Mouse (Mus musculus): Measurements from ENCODE around the gene Pitpna. TPM values are rescaled to one million over a fixed set of nuclear protein-coding genes. Genes with fewer than 3 reads are reported as not detected.

The Pitpna gene
- total RNA-seq, 1 experiment = 40.3 TPM

DNA sequence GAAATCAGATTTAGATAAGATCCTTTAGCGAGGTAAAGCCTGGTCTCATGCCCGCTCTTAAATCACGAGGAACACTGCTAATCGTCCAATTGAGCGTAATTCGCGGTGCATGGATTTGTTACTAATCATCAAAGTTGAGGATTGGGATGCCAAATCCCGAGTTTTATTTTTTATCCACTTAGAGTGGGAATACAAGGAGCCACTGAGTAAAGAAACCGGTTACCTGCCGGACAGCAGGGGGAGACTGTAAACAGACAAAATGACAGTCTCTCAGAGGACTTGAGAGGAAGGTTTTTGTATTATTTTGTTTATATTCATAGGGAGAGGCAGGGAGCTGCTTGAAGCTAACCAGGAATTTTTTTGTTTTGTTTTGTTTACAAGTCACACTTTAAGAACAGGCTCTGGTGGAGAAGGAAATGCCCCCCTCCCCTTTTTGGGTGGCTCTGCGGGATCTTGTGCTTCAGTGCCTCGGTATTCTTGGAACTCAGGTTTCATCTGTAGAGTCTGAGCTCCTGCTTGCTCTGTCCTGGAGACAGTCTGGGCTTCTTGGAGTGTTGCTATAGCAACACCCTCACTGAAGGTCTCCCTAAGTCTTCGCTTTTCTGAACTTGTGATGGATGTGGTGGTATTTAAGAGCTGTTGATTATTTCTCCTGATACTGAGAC, 43.8 kb downstream of the Pitpna start:
- Histone ChIP-seq H3K9me3 (ENCODE audit: control insufficient read depth, insufficient read depth, low read depth, low read length) (no peaks in the 10 kb centered on the region), H3K4me3 (ENCODE audit: insufficient read depth in 1 of 2, low read depth in 1 of 2, low read length in 2 of 2, poor library complexity in 1 of 2, severe bottlenecking in 1 of 2) (peak overlapping the region; percentile 75 to 89), H3K4me1 (ENCODE audit: control insufficient read depth in 2 of 2, insufficient read depth in 2 of 2, low read length in 2 of 2, poor library complexity in 1 of 2) (peaks cover 0 to 4% of the 10 kb centered on the region in 2 experiments; a peak in 2 of 4 replicates), H3K36me3 (ENCODE audit: control insufficient read depth, insufficient read depth, low read length, poor library complexity, severe bottlenecking) (peaks cover 11% of the 10 kb centered on the region), H3K9ac (ENCODE audit: insufficient read depth, low read depth, low read length, poor library complexity, severe bottlenecking) (peak overlapping the region; percentile 82), H3K27ac (ENCODE audit: insufficient read depth, low read depth, low read length, poor library complexity, severe bottlenecking) (no peak overlapping the region)
- TF ChIP-seq CHD2 (IDR thresholded peaks at IDR 0.05; ENCODE audit: low read depth, low read length) (no peak), HCFC1 (IDR thresholded peaks at IDR 0.05; ENCODE audit: borderline replicate concordance, insufficient read depth, low read length) (no peak)
- in situ Hi-C loops (cut with MboI; ENCODE audit: low sequenced_read_pairs in 2 of 2, unreplicated experiment in 2 of 2) = no loop called here
- no peak for DNase-seq (ENCODE audit: low read depth, low spot score)

GRCm38 (mm10) chr11:75632921-75633320, 45.0 kb downstream of the Pitpna start:
- Histone ChIP-seq H3K4me1 (ENCODE audit: control insufficient read depth in 2 of 2, insufficient read depth in 2 of 2, low read length in 2 of 2, poor library complexity in 1 of 2) (peaks cover 0 to 3% of the 10 kb centered on the region in 2 experiments; a peak in 2 of 4 replicates), H3K9ac (ENCODE audit: insufficient read depth, low read depth, low read length, poor library complexity, severe bottlenecking) (no peak overlapping the region), H3K27ac (ENCODE audit: insufficient read depth, low read depth, low read length, poor library complexity, severe bottlenecking) (no peak overlapping the region), H3K9me3 (ENCODE audit: control insufficient read depth, insufficient read depth, low read depth, low read length) (no peaks in the 10 kb centered on the region), H3K36me3 (ENCODE audit: control insufficient read depth, insufficient read depth, low read length, poor library complexity, severe bottlenecking) (peaks cover 8% of the 10 kb centered on the region; the same call in 1 of the 2 replicates), H3K4me3 (ENCODE audit: insufficient read depth in 1 of 2, low read depth in 1 of 2, low read length in 2 of 2, poor library complexity in 1 of 2, severe bottlenecking in 1 of 2) (no peak overlapping the region)
- no peak for DNase-seq (ENCODE audit: low read depth, low spot score)
- in situ Hi-C loops (cut with MboI; ENCODE audit: low sequenced_read_pairs in 2 of 2, unreplicated experiment in 2 of 2) = no loop called here
- TF ChIP-seq CHD2 (IDR thresholded peaks at IDR 0.05; ENCODE audit: low read depth, low read length) (no peak), HCFC1 (IDR thresholded peaks at IDR 0.05; ENCODE audit: borderline replicate concordance, insufficient read depth, low read length) (no peak), MAFK (IDR thresholded peaks at IDR 0.05; ENCODE audit: insufficient read depth, low read depth, low read length) (no peak), ZC3H11A (IDR thresholded peaks at IDR 0.05; ENCODE audit: borderline replicate concordance, low read depth, low read length) (no peak), ZNF384 (IDR thresholded peaks at IDR 0.05; ENCODE audit: low read depth, low read length) (no peak)

DNA sequence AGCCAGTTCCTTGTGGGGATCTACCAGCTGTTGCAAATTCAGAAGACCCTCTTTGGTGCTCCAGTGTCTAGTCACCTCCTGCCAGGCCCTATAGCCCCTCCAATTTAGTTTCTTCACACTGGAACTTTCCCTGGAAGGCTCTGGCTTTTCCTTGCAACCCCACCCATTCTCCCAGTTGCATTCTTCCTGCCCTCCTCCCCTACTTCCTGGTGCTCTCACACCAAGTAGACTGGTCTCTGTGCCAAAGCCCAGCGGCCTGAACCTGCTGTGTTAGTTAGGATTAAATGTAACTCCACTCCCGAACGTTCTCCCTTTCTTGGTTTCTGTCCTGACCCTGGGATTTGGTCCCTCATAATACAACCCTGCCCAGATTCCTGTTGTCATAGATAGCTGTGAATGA, 46.9 kb downstream of the Pitpna start:
- TF ChIP-seq MAFK (IDR thresholded peaks at IDR 0.05; ENCODE audit: insufficient read depth, low read depth, low read length) = no peak
- no peak for TF ChIP-seq HCFC1 (IDR thresholded peaks at IDR 0.05; ENCODE audit: borderline replicate concordance, insufficient read depth, low read length)
- no peak for TF ChIP-seq ZC3H11A (IDR thresholded peaks at IDR 0.05; ENCODE audit: borderline replicate concordance, low read depth, low read length)
- TF ChIP-seq ZNF384 (IDR thresholded peaks at IDR 0.05; ENCODE audit: low read depth, low read length) = no peak
- TF ChIP-seq CHD2 (IDR thresholded peaks at IDR 0.05; ENCODE audit: low read depth, low read length) = no peak
- no peak for DNase-seq (ENCODE audit: low read depth, low spot score)
- H3K36me3 ChIP-seq (ENCODE audit: control insufficient read depth, insufficient read depth, low read length, poor library complexity, severe bottlenecking) = peaks cover 10% of the 10 kb centered on the region; the same call in 1 of the 2 replicates
- in situ Hi-C loops (cut with MboI; ENCODE audit: low sequenced_read_pairs in 2 of 2, unreplicated experiment in 2 of 2) = no loop called here
- H3K4me3 ChIP-seq (ENCODE audit: insufficient read depth in 1 of 2, low read depth in 1 of 2, low read length in 2 of 2, poor library complexity in 1 of 2, severe bottlenecking in 1 of 2) = no peak overlapping the region
- no peak overlapping the region for H3K9ac ChIP-seq (ENCODE audit: insufficient read depth, low read depth, low read length, poor library complexity, severe bottlenecking)
- no peaks in the 10 kb centered on the region for H3K9me3 ChIP-seq (ENCODE audit: control insufficient read depth, insufficient read depth, low read depth, low read length)
- H3K4me1 ChIP-seq (ENCODE audit: control insufficient read depth in 2 of 2, insufficient read depth in 2 of 2, low read length in 2 of 2, poor library complexity in 1 of 2) = peaks cover 0 to 3% of the 10 kb centered on the region in 2 experiments; a peak in 2 of 4 replicates
- H3K27ac ChIP-seq (ENCODE audit: insufficient read depth, low read depth, low read length, poor library complexity, severe bottlenecking) = no peak overlapping the region

- in situ Hi-C loops (cut with MboI; ENCODE audit: low sequenced_read_pairs in 2 of 2, unreplicated experiment in 2 of 2) = no loop called here
- TF ChIP-seq ZNF384 (IDR thresholded peaks at IDR 0.05; ENCODE audit: low read depth, low read length) (no peak), HCFC1 (IDR thresholded peaks at IDR 0.05; ENCODE audit: borderline replicate concordance, insufficient read depth, low read length) (no peak), ZC3H11A (IDR thresholded peaks at IDR 0.05; ENCODE audit: borderline replicate concordance, low read depth, low read length) (no peak), MAFK (IDR thresholded peaks at IDR 0.05; ENCODE audit: insufficient read depth, low read depth, low read length) (no peak), CHD2 (IDR thresholded peaks at IDR 0.05; ENCODE audit: low read depth, low read length) (no peak)
These were observed 47.4 kb downstream of the Pitpna start for GRCm38 (mm10) chr11:75635315-75635714.

More at GRCm38 (mm10) chr11:75635315-75635714, 47.4 kb downstream of the Pitpna start:
- no peak for DNase-seq (ENCODE audit: low read depth, low spot score)
- Histone ChIP-seq H3K9me3 (ENCODE audit: control insufficient read depth, insufficient read depth, low read depth, low read length) (no peaks in the 10 kb centered on the region), H3K4me3 (ENCODE audit: insufficient read depth in 1 of 2, low read depth in 1 of 2, low read length in 2 of 2, poor library complexity in 1 of 2, severe bottlenecking in 1 of 2) (no peak overlapping the region), H3K27ac (ENCODE audit: insufficient read depth, low read depth, low read length, poor library complexity, severe bottlenecking) (no peak overlapping the region), H3K9ac (ENCODE audit: insufficient read depth, low read depth, low read length, poor library complexity, severe bottlenecking) (no peak overlapping the region), H3K36me3 (ENCODE audit: control insufficient read depth, insufficient read depth, low read length, poor library complexity, severe bottlenecking) (peaks cover 10% of the 10 kb centered on the region; the same call in 1 of the 2 replicates), H3K4me1 (ENCODE audit: control insufficient read depth in 2 of 2, insufficient read depth in 2 of 2, low read length in 2 of 2, poor library complexity in 1 of 2) (peaks cover 0 to 3% of the 10 kb centered on the region in 2 experiments; a peak in 2 of 4 replicates)
